Mouse (Mus musculus) forebrain, embryonic 12.5 days (tissue): ENCODE measurements around the gene Tssc4. TPM values are rescaled to one million over a fixed set of nuclear protein-coding genes. Genes with fewer than 3 reads are reported as not detected.

Experiments used
- ATAC-seq: fragments of 200-750 bp; cut with Nextera tagmentation; 2 replicates; pipeline ENCODE4 v1.8.0; 2017; ENCODE audit warnings: moderate TSS enrichment; ENCODE audit not compliant: low FRiP score
- H3K27ac ChIP-seq: fragments of 300-500 bp; sonication (generic); 2 replicates; pipeline ENCODE4 v1.5.1; 2016; ENCODE audit warnings: mild to moderate bottlenecking
- H3K27me3 ChIP-seq: fragments of 300-500 bp; sonication (generic); 2 replicates; pipeline ENCODE4 v1.6.1; 2016; ENCODE audit warnings: mild to moderate bottlenecking
- H3K36me3 ChIP-seq: fragments of 300-500 bp; sonication (generic); replicated peaks from 2 replicates; pipeline ENCODE4 v1.6.1; 2016; ENCODE audit warnings: mild to moderate bottlenecking
- H3K4me1 ChIP-seq: fragments of 300-500 bp; sonication (generic); 2 replicates; pipeline ENCODE4 v1.6.1; 2016
- H3K4me2 ChIP-seq: fragments of 300-500 bp; sonication (generic); 2 replicates; pipeline ENCODE4 v1.6.1; 2016; ENCODE audit warnings: mild to moderate bottlenecking, moderate library complexity
- H3K4me3 ChIP-seq: fragments of 300-500 bp; sonication (generic); replicated peaks from 2 replicates; pipeline ENCODE4 v1.5.1; 2016; ENCODE audit warnings: mild to moderate bottlenecking
- H3K9ac ChIP-seq: fragments of 300-500 bp; sonication (generic); 2 replicates; pipeline ENCODE4 v1.6.1; 2016; ENCODE audit warnings: mild to moderate bottlenecking
- H3K9me3 ChIP-seq: fragments of 300-500 bp; sonication (generic); 2 replicates; pipeline ENCODE4 v1.6.1; 2016
- WGBS: fragments of 180-500 bp; shearing (Covaris S2); methylation state at CpG from one replicate; pipeline ENCODE4 v1.1.7; 2016; 5-methylcytosine and 5-hydroxymethylcytosine counted together
- polyA plus RNA-seq: library from polyadenylated mRNA; unstranded; fragments of >200 nt; fragmentation: Nextera tagmentation; extraction: Ambion mirVana; gene quantifications from 2 replicates; pipeline ENCODE4 v1.2.1, GENCODE M21; 2016

Gene Tssc4
- polyA plus RNA-seq, 1 experiment from 2014 or later = 108 TPM

- peaks cover 24% of the 10 kb centered on the region for H3K4me1 ChIP-seq
- no peak for ATAC-seq
- H3K9me3 ChIP-seq = no peaks in the 10 kb centered on the region
- H3K27me3 ChIP-seq = no peaks in the 10 kb centered on the region
- peaks cover 35% of the 10 kb centered on the region for H3K36me3 ChIP-seq
- H3K27ac ChIP-seq = no peak overlapping the region
- H3K4me3 ChIP-seq = no peak overlapping the region
- no peak overlapping the region for H3K9ac ChIP-seq
- WGBS = 88% methylated on average over 5 of the region's 5 CpGs
- H3K4me2 ChIP-seq = no peak overlapping the region
Measured at GRCm38 (mm10) chr7:143059202-143059870, 9.7 kb upstream of the Tssc4 start.

- no peak overlapping the region for H3K9ac ChIP-seq
- no peaks in the 10 kb centered on the region for H3K27me3 ChIP-seq
- H3K9me3 ChIP-seq = no peaks in the 10 kb centered on the region
- H3K4me3 ChIP-seq = no peak overlapping the region
- 83% methylated on average over 2 of the region's 2 CpGs for WGBS
- H3K27ac ChIP-seq = no peak overlapping the region
- H3K4me1 ChIP-seq = peaks cover 3% of the 10 kb centered on the region; the same call in 1 of the 2 replicates
- H3K4me2 ChIP-seq = no peak overlapping the region
- no peak for ATAC-seq
- H3K36me3 ChIP-seq = peaks cover 58% of the 10 kb centered on the region
Measured at GRCm38 (mm10) chr7:143062704-143063103, 6.3 kb upstream of the Tssc4 start.

DNA sequence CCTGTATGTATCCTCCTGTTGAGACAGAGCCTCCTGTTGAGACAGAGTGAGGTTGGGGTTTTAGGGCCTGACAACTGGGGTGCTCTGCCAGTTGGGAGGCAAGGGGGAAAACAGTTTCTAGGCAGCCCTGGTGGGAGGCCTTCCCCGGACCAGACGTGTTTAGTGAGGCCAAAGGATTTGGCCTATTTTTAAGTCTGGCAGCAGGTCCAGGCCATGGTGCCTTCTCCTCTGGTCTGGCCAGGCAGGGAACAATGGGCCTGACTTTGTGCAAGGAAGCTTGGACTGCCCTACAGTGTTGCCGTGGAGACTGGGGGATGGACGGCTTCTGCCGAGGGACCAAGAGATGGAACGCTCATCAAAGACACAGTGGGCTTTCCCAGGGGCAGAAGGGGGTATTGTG is 4.8 kb upstream of the Tssc4 start:
- WGBS = 67% methylated on average over 6 of the region's 6 CpGs
- Histone ChIP-seq H3K4me3 (no peak overlapping the region), H3K4me2 (no peak overlapping the region), H3K9me3 (no peaks in the 10 kb centered on the region), H3K9ac (no peak overlapping the region), H3K27ac (no peak overlapping the region), H3K27me3 (no peaks in the 10 kb centered on the region), H3K36me3 (peaks cover 61% of the 10 kb centered on the region), H3K4me1 (peaks cover 14% of the 10 kb centered on the region)
- no peak for ATAC-seq

GRCm38 (mm10) chr7:143065692-143066091 is 3.4 kb upstream of the Tssc4 start:
- Histone ChIP-seq H3K4me3 (no peak overlapping the region), H3K9ac (no peak overlapping the region), H3K9me3 (no peaks in the 10 kb centered on the region), H3K27me3 (no peaks in the 10 kb centered on the region), H3K4me1 (peaks cover 22% of the 10 kb centered on the region), H3K27ac (no peak overlapping the region), H3K36me3 (peaks cover 61% of the 10 kb centered on the region), H3K4me2 (no peak overlapping the region)
- no peak for ATAC-seq
- WGBS = 100% methylated on average over 2 of the region's 2 CpGs

DNA sequence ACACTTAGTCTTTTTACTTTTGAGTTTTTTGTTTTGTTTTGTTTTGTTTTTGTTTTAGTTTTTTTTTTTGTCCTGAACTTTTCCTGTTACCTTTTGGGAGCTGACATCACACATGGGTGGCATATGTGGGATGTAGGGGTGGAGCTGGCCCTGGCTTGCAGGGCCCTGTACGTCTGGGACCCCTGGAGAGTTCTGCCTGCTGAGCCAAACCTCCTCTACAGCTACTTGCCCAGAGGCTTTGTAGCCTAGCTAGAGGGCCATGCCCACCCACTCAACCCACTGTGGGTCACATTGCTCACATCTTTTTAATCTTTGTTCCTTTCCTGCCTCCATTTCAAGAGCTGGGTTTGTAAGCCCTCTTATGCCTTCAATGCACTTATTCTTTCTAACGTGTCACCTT is 1.6 kb upstream of the Tssc4 start:
- 0 out of 2 replicates have a peak overlapping the region, but pooled peaks have one; percentile 94 for H3K27ac ChIP-seq
- 0 out of 2 replicates have a peak overlapping the region, but pooled peaks have one; percentile 99 for H3K4me2 ChIP-seq
- H3K4me1 ChIP-seq = peaks cover 27% of the 10 kb centered on the region
- WGBS = 80% methylated on average over 2 of the region's 2 CpGs
- no peak overlapping the region for H3K9ac ChIP-seq
- H3K9me3 ChIP-seq = no peaks in the 10 kb centered on the region
- no peak overlapping the region for H3K4me3 ChIP-seq
- peaks cover 54% of the 10 kb centered on the region for H3K36me3 ChIP-seq
- no peaks in the 10 kb centered on the region for H3K27me3 ChIP-seq
- ATAC-seq = no peak

DNA sequence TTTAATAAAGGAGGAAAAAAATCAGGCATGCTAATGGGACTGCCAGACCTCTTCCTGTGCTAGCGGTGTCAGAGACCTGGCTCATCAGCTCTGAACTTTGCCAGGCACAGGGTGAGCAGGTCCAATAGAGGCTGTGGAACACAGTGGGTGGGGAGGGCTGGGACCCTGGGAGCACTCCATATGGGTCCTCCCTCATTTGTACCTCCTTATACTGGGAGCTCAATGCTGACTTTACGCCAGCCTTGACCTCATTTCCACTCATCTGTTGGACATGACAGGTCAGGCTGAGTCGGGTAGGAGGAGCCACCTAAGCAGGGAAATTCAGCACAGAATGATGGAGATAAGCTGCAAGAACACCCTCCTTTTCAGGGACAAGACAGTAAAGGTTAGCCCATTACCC is 1.2 kb upstream of the Tssc4 start:
- H3K4me3 ChIP-seq = peak overlapping the region; percentile 86
- peak overlapping the region; percentile 45 for H3K9ac ChIP-seq
- 90% methylated on average over 3 of the region's 3 CpGs for WGBS
- peak overlapping the region; percentile 99 for H3K4me2 ChIP-seq
- no peaks in the 10 kb centered on the region for H3K9me3 ChIP-seq
- H3K27me3 ChIP-seq = no peaks in the 10 kb centered on the region
- peak overlapping the region; percentile 94 for H3K27ac ChIP-seq
- peaks cover 27% of the 10 kb centered on the region for H3K4me1 ChIP-seq
- ATAC-seq = no peak
- H3K36me3 ChIP-seq = peaks cover 49% of the 10 kb centered on the region

DNA sequence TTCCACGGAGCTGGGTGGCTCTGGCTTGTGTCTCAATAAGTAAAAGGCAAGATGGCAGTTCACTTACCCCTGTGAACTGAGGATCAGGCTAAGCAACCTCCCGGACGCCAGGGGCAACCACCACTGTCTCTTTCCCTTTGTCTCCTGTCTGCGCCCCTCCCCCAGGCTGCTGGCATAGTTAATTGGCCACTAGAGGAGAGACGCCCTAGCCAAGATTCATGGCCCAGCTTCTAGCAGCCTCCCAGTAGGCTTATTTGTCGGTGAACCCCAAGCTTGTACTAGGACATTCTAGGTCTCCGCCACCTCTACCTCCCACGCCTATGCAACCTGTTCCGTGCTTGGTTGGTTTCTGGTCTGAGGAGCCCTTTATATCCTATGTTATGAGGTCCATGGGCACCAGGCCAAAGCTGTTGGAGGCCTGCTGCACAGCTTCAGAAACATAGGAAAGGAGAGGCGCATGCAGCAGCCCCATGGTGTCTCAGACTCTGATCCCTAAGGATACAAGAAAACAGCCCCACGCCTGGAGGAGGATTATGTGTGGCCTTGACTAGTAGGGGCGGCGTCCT is 650 bp upstream of the Tssc4 start:
- H3K9me3 ChIP-seq = no peaks in the 10 kb centered on the region
- H3K36me3 ChIP-seq = peaks cover 44% of the 10 kb centered on the region
- peak overlapping the region; percentile 94 for H3K27ac ChIP-seq
- peak overlapping the region; percentile 99 for H3K4me2 ChIP-seq
- H3K4me1 ChIP-seq = peaks cover 27% of the 10 kb centered on the region
- no peak for ATAC-seq
- H3K27me3 ChIP-seq = no peaks in the 10 kb centered on the region
- WGBS = 48% methylated on average over 13 of the region's 13 CpGs
- H3K9ac ChIP-seq = peak overlapping the region; percentile 45
- H3K4me3 ChIP-seq = peak overlapping the region; percentile 86

- H3K4me1 ChIP-seq = peaks cover 27% of the 10 kb centered on the region
- H3K27me3 ChIP-seq = no peaks in the 10 kb centered on the region
- peak overlapping the region; percentile 86 for H3K4me3 ChIP-seq
- H3K9me3 ChIP-seq = no peaks in the 10 kb centered on the region
- no peak for ATAC-seq
- H3K4me2 ChIP-seq = peak overlapping the region; percentile 99
- peak overlapping the region; percentile 94 for H3K27ac ChIP-seq
- H3K36me3 ChIP-seq = peaks cover 30% of the 10 kb centered on the region
- 11% methylated on average over 30 of the region's 30 CpGs for WGBS
- peak overlapping the region; percentile 92 for H3K9ac ChIP-seq
Measured at GRCm38 (mm10) chr7:143069751-143070400, 827 bp downstream of the Tssc4 start.

GRCm38 (mm10) chr7:143070506-143071070 is 1.5 kb downstream of the Tssc4 start:
- Histone ChIP-seq H3K36me3 (peaks cover 22% of the 10 kb centered on the region), H3K27me3 (no peaks in the 10 kb centered on the region), H3K27ac (no peak overlapping the region), H3K4me1 (peaks cover 27% of the 10 kb centered on the region), H3K9me3 (no peaks in the 10 kb centered on the region), H3K4me2 (peak overlapping the region; percentile 99), H3K4me3 (peak overlapping the region; percentile 86), H3K9ac (peak overlapping the region; percentile 92)
- 92% methylated on average over 10 of the region's 10 CpGs for WGBS
- ATAC-seq = no peak

GRCm38 (mm10) chr7:143072605-143073004 is 3.6 kb downstream of the Tssc4 start:
- H3K27ac ChIP-seq = no peak overlapping the region
- peaks cover 25% of the 10 kb centered on the region for H3K4me1 ChIP-seq
- H3K36me3 ChIP-seq = peaks cover 4% of the 10 kb centered on the region
- no peaks in the 10 kb centered on the region for H3K9me3 ChIP-seq
- WGBS = 78% methylated on average over 5 of the region's 5 CpGs
- no peak for ATAC-seq
- no peaks in the 10 kb centered on the region for H3K27me3 ChIP-seq
- no peak overlapping the region for H3K9ac ChIP-seq
- H3K4me2 ChIP-seq = no peak overlapping the region
- no peak overlapping the region for H3K4me3 ChIP-seq

- Histone ChIP-seq H3K36me3 (no peaks in the 10 kb centered on the region; the same call in 1 of the 2 replicates), H3K27me3 (no peaks in the 10 kb centered on the region), H3K4me1 (peaks cover 20% of the 10 kb centered on the region), H3K4me2 (no peak overlapping the region), H3K4me3 (no peak overlapping the region), H3K27ac (no peak overlapping the region), H3K9me3 (no peaks in the 10 kb centered on the region), H3K9ac (no peak overlapping the region)
- no peak for ATAC-seq
- WGBS = 71% methylated on average over 1 of the region's 1 CpGs
Measured at GRCm38 (mm10) chr7:143073086-143073485, 4.0 kb downstream of the Tssc4 start.

DNA sequence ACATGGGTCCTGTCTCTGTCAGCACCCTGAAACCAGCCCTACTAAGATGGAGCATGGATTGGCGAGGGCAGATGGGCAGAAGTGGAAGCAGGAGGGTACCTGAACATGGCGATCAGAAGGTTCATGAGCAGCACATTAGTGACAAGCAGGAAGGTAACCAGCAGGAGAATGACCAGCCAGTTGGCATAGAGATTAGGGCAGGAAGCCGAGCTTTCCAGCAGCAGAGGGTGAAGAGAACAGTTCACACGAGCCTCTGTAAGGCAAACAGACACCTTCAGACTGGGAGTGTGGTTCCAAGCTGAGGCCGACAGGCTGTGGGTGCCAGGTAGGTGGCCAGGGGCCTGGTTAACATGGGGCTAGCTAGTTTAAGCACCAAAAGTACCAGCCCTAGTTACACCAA is 6.3 kb downstream of the Tssc4 start:
- 79% methylated on average over 5 of the region's 5 CpGs for WGBS
- ATAC-seq = no peak
- H3K27ac ChIP-seq = no peak overlapping the region
- H3K9ac ChIP-seq = no peak overlapping the region
- H3K4me2 ChIP-seq = no peak overlapping the region
- no peak overlapping the region for H3K4me3 ChIP-seq
- no peaks in the 10 kb centered on the region for H3K27me3 ChIP-seq
- H3K36me3 ChIP-seq = no peaks in the 10 kb centered on the region; the same call in 1 of the 2 replicates
- H3K9me3 ChIP-seq = no peaks in the 10 kb centered on the region
- peaks cover 9% of the 10 kb centered on the region for H3K4me1 ChIP-seq
